Mouse (Mus musculus) heart, adult 2 months (tissue): ENCODE results near the gene Ripk4. TPM values are rescaled to one million over a fixed set of nuclear protein-coding genes. Genes with fewer than 3 reads are reported as not detected.

Experiments
- DNase-seq, 2 experiments: peaks; one replicate each; pipeline ENCODE4 v3.0.0; 2021
- H3K27ac ChIP-seq: fragments of 200-600 bp; 2 replicates; pipeline ENCODE4 v1.8.1; 2022
- H3K27me3 ChIP-seq: fragments of 200-500 bp; 2 replicates; pipeline ENCODE4 v1.6.1; 2012; ENCODE audit warnings: mild to moderate bottlenecking, low read length, inconsistent platforms, mixed read lengths; ENCODE audit not compliant: control insufficient read depth, insufficient read depth
- H3K36me3 ChIP-seq: fragments of 200-500 bp; 2 replicates; pipeline ENCODE4 v1.6.1; 2012; ENCODE audit warnings: low read length, inconsistent platforms; ENCODE audit not compliant: control insufficient read depth, insufficient read depth
- H3K4me1 ChIP-seq: fragments of 200-500 bp; 2 replicates; pipeline ENCODE4 v1.6.1; 2011; ENCODE audit warnings: low read length; ENCODE audit not compliant: control insufficient read depth, insufficient read depth
- H3K4me3 ChIP-seq: fragments of 200-600 bp; 2 replicates; pipeline ENCODE4 v1.8.1; 2022
- H3K79me2 ChIP-seq: fragments of 200-500 bp; replicated peaks from 2 replicates; pipeline ENCODE4 v1.6.1; 2012; ENCODE audit warnings: mild to moderate bottlenecking, inconsistent platforms, low read length, moderate library complexity, mixed read lengths; ENCODE audit not compliant: control insufficient read depth, insufficient read depth
- H3K9ac ChIP-seq: fragments of 200-500 bp; 2 replicates; pipeline ENCODE4 v1.6.1; 2012; ENCODE audit warnings: low read depth, mild to moderate bottlenecking, control low read depth, inconsistent platforms, low read length, mixed read lengths
- CTCF ChIP-seq: fragments of 200-600 bp; IDR thresholded peaks from 2 replicates; pipeline ENCODE4 v1.8.1; 2022; ENCODE audit warnings: antibody characterized with exemption, mild to moderate bottlenecking, moderate library complexity
- EP300 ChIP-seq: fragments of 200-500 bp; IDR thresholded peaks from 2 replicates; pipeline ENCODE4 v1.6.1; 2011; ENCODE audit warnings: low read depth, low read length, control low read depth; ENCODE audit not compliant: insufficient read depth
- POLR2A ChIP-seq: fragments of 200-500 bp; IDR thresholded peaks from 2 replicates; pipeline ENCODE4 v1.6.1; 2011; ENCODE audit warnings: mild to moderate bottlenecking, low read depth, low read length, control low read depth; ENCODE audit not compliant: insufficient read depth
- WGBS: fragments of 180-500 bp; shearing (Covaris S2); methylation state at CpG from one replicate; pipeline ENCODE4 v1.1.7; 2018; 5-methylcytosine and 5-hydroxymethylcytosine counted together
- intact Hi-C: fragments of 180-260 bp; cut with DNase I; formaldehyde crosslinking; loops from one replicate; pipeline ENCODE4 v1.15.1; 2025
- polyA plus RNA-seq: library from polyadenylated mRNA; depleted of rRNA; stranded (reverse); fragments of >200 nt; gene quantifications from 2 replicates; pipeline ENCODE4 v1.2.3, GENCODE M21; 2012
- total RNA-seq, 2 experiments: library from RNA; stranded (reverse); gene quantifications; 2 replicates each; pipeline ENCODE4 v1.2.3; 2021

Gene Ripk4
- total and polyA plus RNA-seq, 3 experiments, result 0.05 to 0.70 (median 0.07) TPM

- Histone ChIP-seq H3K4me1 (no peaks in the 10 kb centered on the region), H3K4me3 (no peak overlapping the region), H3K36me3 (no peaks in the 10 kb centered on the region), H3K9ac (no peak overlapping the region), H3K27ac (no peak overlapping the region), H3K27me3 (no peaks in the 10 kb centered on the region), H3K79me2 (no peaks in the 10 kb centered on the region)
- WGBS, result 58% methylated on average over 3 of the region's 3 CpGs
- DNase-seq, result no peak
- TF ChIP-seq POLR2A (no peak), EP300 (no peak), CTCF (0 out of 2 replicates have a peak, but pooled peaks have one; percentile 18)
- intact Hi-C loops, result no loop called here
Measured at GRCm38 (mm10) chr16:97726436-97726835, 37.2 kb downstream of the Ripk4 start.

DNA sequence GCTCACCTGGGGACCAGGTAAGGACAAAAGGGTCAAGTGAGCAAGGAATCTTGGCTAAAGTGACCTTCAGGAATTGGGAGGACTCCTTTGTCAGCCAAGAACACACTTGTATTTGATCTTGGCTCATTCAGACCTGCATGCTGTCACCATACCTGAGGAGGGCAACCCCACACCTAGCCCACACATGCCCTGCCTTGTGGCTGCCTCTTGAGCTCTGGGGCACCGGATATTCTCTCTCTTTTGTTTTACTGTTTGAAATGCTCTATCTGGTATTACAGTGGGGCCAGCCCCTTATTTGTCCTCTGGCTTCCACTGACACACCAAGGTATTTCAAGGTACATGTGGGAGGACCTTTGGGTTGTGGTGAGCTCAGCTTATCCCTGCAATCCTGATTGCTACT, 43.5 kb downstream of the Ripk4 start:
- no peak overlapping the region for H3K9ac ChIP-seq
- WGBS, result 78% methylated on average over 1 of the region's 1 CpGs
- H3K27me3 ChIP-seq, result no peaks in the 10 kb centered on the region
- intact Hi-C loops, result no loop called here
- H3K4me3 ChIP-seq, result no peak overlapping the region
- no peaks in the 10 kb centered on the region for H3K79me2 ChIP-seq
- no peak for DNase-seq
- TF ChIP-seq POLR2A (no peak), CTCF (no peak), EP300 (no peak)
- H3K36me3 ChIP-seq, result no peaks in the 10 kb centered on the region
- no peaks in the 10 kb centered on the region for H3K4me1 ChIP-seq
- H3K27ac ChIP-seq, result no peak overlapping the region

GRCm38 (mm10) chr16:97719392-97719983, 44.1 kb downstream of the Ripk4 start:
- Histone ChIP-seq H3K4me3 (no peak overlapping the region), H3K27me3 (no peaks in the 10 kb centered on the region), H3K27ac (no peak overlapping the region), H3K36me3 (no peaks in the 10 kb centered on the region), H3K79me2 (no peaks in the 10 kb centered on the region), H3K9ac (no peak overlapping the region), H3K4me1 (no peaks in the 10 kb centered on the region)
- intact Hi-C loops, result no loop called here
- DNase-seq, result no peak
- TF ChIP-seq EP300 (no peak), CTCF (no peak), POLR2A (no peak)

- no peak for TF ChIP-seq POLR2A
- TF ChIP-seq CTCF, result no peak
- TF ChIP-seq EP300, result no peak
- Histone ChIP-seq H3K27me3 (no peaks in the 10 kb centered on the region), H3K79me2 (no peaks in the 10 kb centered on the region), H3K36me3 (no peaks in the 10 kb centered on the region), H3K4me1 (no peaks in the 10 kb centered on the region), H3K4me3 (no peak overlapping the region), H3K9ac (no peak overlapping the region), H3K27ac (no peak overlapping the region)
- intact Hi-C loops, result no loop called here
- WGBS, result 66% methylated on average over 6 of the region's 6 CpGs
- no peak for DNase-seq
Measured at GRCm38 (mm10) chr16:97716567-97716966, 47.0 kb downstream of the Ripk4 start.

DNA sequence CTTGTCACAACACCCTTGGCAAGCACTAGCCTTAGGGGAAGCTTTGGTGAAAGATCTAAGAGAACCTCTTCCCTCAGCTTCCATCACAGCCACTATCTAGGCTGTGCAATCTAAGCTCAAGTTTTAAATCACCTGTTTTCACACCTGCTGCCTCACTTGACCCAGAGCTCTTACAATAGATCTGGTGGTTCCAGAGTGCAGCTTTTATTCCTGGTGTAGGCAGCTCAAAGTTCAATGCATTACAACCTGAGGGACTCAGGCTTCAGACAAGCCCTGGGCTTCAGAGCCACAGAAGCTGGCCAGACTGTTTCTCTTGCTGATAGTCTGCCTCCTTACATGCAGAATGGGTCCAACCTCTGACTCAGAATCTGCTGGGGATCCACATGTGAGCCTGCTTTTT, 51.5 kb downstream of the Ripk4 start:
- Histone ChIP-seq H3K4me1 (no peaks in the 10 kb centered on the region), H3K79me2 (no peaks in the 10 kb centered on the region), H3K27ac (no peak overlapping the region), H3K4me3 (no peak overlapping the region), H3K9ac (no peak overlapping the region), H3K36me3 (no peaks in the 10 kb centered on the region), H3K27me3 (no peaks in the 10 kb centered on the region)
- DNase-seq, result no peak
- intact Hi-C loops, result no loop called here
- TF ChIP-seq EP300, result no peak
- TF ChIP-seq CTCF, result no peak
- TF ChIP-seq POLR2A, result no peak

GRCm38 (mm10) chr16:97701871-97702270, 61.7 kb downstream of the Ripk4 start:
- Histone ChIP-seq H3K27me3 (no peaks in the 10 kb centered on the region), H3K27ac (no peak overlapping the region), H3K79me2 (no peaks in the 10 kb centered on the region), H3K9ac (no peak overlapping the region), H3K4me3 (no peak overlapping the region), H3K36me3 (no peaks in the 10 kb centered on the region), H3K4me1 (peaks cover 2% of the 10 kb centered on the region; the same call in 1 of the 2 replicates)
- TF ChIP-seq POLR2A (no peak), EP300 (peak; percentile 41; the same call in 1 of the 2 replicates)
- 39% methylated on average over 1 of the region's 1 CpGs for WGBS
- DNase-seq, result peak in 1 of 2 experiments; percentile 34
- intact Hi-C loops, result no loop called here
